Mouse (Mus musculus): ENCODE data around the gene Ankfn1.

Ankfn1 gene

DNA sequence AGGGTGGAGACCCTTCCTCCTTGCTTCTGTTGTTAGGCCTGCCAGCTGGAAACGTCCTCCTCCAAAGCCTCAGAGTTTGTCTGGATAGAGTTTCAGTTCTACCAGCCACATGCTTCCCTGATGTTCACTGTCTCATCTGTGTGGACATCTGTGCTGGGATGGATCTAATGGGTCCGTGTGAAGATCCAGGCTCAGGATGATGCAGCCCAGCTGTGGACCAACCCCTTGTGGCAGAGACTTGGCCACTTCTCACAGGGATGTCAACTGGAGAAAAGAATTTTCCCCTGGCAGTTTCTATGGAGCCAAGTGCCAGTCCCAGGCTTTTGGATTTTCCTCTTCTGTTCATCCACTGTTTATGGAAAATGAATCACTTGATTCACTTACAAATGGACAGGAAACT lies 100.5 kb downstream of the Ankfn1 start:
- DNase-seq (ENCODE audit: low spot score), result no peak

DNA sequence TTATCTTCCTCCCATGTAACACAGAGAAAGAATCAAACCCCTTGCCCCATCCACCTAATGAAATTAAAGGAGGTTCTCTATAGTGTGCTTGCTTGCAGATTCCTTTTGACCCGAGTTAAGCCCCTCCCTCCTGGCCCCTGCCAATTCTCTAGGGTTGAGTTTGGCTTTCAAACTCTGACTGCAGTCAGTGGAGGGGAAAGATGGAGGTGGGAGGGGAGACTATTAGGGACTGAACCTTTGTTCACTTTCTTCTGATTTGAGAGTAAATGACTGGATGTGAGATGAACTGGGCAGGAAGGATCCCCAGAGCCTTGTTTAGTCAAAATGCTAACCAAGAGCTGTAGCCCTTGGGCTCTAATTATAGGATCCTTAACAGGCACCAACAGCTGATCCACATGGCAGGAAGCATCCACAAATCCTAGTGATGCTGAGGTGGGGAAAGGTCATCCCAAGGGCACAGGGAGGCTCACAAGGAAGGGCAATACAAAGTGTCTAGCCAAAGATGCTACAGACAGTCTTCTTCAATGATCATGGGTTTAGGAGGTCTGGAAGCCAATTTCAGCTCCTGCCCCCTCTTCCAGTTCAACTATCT lies 103.4 kb downstream of the Ankfn1 start:
- DNase-seq (ENCODE audit: low spot score), result no peak

DNA sequence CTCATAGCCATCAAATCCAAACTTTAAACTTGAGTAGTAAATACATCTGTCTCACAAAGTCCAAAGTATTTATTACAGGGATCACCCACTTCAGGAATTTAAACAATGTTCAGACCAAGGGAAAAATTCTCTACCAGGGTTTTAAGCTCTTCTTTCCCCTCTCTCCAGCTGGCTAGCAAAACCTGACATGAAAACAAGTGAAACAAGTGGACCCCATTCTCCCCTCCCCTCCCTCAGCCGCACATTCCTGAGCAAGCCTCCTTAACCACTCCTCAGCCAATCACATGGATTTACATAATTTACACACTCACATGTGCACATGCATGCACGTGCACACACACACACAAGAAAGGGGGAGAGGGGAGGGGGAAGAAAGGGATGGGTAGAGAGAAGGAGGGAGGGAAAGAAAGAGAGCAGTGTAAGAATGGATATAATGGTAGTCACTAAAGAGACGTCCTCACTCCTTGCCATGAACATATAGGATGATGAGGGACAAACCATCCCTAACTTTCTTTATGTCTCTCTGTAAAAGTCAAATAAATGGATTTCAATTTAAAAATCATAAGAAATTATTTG lies 104.9 kb downstream of the Ankfn1 start:
- no peak for DNase-seq (ENCODE audit: low spot score)

DNA sequence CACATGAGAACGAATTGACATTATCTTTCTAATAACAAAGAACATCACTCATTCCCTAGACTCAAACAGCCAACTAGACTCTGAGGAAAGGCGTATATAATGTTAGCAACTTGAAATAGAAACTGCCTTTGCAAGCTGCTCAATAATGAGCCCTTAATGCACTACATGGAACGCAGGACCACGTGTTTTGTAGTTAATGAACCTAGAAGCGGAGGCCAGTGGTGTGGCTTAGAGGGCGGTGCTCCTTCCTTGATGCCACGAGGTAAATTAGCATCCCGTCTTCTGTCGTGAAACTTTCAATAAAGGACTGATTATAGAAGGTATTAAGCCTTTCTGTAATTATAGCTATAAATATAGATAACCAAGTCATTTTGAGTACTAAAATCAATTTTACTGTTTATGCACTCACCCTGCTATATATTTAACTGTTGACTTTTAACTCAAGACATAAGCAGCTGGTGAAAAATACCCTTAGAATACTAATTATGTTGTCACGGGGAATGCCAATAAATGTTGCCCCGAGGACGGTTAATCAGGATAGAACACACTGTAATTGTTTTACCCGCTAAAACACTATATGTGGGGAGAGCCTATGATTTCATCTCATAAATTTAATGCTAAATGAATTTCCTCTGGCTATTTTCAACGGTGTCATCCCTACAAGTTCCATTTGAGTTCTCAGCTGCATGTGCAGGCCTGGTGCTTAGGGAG lies 112.1 kb downstream of the Ankfn1 start:
- no peak for DNase-seq (ENCODE audit: low spot score)

DNA sequence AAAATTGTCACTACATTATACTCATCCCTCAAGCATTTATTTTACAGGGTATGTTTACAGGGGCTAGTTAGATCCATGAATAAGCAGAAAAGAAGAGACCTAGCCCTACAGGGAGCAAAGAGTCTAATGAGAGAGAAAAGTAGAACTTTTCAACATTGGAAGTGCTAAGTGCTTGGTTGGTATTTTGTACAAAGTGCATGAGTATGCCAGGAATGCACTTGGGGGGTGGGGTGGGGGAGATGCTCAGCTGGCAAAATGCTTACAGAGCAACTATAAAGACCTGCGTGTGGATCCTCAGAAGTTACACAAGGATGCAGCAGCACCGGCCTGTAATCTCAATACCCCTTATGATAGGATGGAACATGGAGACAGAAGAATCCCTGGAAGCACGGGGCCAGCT lies 118.4 kb downstream of the Ankfn1 start:
- no peak for DNase-seq (ENCODE audit: low spot score)

DNA sequence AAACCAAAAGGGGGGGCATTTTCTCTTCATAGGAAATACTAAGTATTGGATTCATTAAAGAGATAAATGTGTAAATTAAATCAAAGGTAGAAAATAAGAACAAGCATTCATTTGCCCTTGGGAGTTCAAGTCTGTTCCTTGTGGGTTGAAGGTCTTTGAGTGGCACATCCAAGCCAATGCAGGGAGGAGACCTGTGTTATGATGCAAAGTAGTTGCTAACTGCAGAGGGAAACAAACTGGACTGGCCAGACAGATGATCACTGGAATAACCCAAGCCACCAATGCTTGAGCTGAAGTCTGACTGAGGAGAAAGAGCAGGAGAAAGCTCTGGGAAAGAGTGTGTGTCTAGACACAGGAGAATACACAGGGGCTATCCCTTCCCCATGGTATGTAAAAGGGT lies 120.9 kb downstream of the Ankfn1 start:
- no peak for DNase-seq (ENCODE audit: low spot score)

DNA sequence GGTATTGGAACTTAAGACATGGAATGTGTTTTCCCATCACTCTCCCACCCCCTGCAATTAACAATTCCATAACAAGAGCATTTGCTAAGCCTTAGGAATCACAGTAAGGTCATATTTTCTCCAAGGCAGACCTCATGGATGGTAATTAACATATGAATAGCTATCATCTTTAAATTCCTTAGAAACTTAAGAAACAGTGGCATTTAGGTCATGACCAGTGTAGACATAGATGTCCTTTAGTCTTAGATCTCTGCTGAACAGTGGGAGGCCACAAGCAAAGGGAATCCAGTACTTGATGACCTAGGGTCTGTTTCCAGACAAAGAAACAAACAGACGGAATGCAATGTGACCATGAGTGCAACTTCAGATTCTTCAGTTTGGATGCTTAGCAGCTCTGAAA lies 141.7 kb downstream of the Ankfn1 start:
- DNase-seq (ENCODE audit: low spot score), result no peak

DNA sequence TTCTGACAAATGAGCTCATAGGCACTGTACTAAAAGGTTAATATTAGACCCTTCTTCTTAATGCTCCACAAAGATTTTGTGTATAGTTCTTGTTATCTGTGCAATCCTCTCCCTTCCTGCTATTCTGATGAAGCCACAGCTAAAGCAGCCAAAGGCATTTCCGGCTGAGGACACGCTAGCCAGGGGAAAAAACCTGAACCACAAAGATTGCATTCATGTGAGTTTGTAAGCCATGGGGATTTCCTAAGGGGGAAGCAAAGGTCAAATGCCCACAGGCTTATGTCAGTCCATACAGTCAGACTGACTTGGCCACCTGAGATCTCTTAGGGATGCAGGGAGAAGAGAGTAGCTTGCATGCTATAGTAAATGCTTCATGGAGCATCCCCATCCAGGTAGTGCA lies 146.1 kb downstream of the Ankfn1 start:
- no peak for DNase-seq (ENCODE audit: low spot score)

DNA sequence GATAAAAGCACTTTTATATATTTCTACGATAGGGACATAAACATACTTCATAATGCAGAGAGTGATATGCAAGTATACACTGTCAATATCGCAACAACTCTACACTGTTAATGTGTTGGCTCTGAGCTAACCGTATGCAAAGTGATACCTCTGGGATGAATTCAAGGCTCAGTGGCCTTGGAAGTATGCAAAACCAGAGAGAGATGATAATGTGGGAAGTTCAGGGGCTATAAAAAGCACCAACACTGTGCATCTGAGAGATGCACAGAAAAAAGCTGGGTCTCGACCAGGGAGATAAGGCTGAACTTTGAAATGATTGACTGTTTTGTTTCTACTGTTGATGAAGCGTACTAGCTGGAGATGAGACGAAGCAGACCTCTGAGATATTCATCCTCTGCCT lies 148.9 kb downstream of the Ankfn1 start:
- no peak for DNase-seq (ENCODE audit: low spot score)

DNA sequence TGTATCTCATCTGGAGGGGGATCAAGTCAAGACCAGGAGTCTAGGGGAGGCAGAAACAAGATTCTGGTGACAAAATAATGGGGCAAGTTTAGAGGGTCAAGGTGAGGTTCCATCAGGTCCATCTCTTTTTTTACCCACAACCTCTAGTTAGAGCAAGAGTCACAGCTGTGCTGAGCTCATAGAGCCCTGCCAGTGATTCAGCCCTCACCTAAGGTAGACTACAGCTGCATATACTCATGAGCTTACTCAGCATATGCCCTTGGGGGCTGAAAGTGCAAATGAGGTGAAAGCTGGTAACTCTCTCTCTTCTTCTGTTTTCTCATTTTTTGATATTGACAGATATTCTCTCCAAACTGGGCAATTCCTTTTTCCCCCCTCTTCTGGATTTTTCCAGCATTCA lies 150.2 kb downstream of the Ankfn1 start:
- DNase-seq (ENCODE audit: low spot score), result no peak

DNA sequence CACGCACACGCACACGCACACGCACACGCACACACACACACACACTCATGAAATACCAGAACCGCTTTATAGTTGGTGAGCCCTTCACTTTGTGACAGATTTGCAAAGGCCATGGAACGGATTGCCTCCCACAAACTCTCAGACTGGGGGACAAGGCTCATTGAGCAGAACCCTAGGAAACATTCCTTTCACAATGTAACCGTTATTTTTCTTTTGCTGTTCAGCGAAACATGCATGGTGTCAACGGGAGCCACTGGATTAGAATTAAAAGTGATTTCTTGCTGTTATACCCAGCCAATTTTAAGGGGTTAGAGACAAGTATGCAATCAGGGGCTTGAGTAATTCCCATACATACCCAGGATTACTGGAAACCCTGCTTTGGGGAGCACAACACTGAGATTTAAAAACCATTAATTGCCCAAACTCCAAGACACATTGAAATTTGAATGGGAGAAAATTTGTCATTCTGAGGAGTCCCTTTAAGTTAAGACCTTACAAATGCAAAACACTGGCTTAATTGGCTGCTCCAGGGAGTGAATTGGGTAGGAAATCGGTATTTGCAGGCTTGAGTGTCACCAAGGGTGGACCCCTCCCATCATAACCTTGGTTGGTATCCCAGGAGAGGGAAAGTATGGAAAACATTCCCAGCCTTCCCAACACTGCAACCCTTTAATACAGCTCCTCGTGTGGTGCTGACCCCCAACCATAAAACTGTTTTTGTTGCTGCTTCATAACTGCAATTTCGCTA lies 153.6 kb downstream of the Ankfn1 start:
- DNase-seq (ENCODE audit: low spot score), result no peak

DNA sequence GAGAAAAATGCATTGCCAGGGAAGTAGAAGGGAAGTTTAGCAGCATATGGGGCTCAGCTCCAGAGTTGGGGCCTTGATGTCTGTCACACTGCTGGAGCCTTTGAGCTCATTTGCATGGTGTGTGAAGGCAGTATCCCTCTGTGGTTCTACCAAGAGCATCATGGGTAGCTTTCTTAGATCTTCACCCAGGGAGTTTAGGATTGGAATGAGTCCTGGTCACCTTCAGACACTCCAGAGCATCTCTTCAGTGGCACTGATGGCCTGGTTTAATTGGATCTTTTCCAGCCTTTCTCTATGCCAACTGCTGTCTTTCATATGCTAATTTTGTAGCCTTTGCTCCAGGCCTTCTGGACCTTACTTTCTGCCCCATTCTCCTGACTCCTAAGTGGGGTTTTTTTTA lies 157.5 kb downstream of the Ankfn1 start:
- DNase-seq (ENCODE audit: low spot score), result no peak

DNA sequence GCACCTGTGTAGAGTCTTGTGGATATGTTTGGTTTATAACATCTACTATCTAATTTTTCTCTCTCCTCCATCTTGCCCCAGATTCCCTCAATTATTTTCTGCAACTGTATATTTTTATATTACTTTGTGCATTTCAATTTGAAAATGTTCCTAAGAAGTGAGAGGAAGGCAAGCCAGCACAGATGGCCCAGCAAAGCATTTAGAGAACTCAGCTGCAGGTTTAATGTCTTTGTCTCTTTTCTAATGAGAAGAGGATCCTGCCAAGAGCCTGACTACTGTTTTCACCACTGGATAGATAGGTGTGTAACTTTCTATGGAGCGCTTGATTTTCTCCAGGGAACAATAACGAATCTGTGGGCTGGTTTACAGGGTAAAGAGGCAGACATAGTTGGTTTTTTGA lies 161.6 kb downstream of the Ankfn1 start:
- DNase-seq (ENCODE audit: low spot score), result no peak

DNA sequence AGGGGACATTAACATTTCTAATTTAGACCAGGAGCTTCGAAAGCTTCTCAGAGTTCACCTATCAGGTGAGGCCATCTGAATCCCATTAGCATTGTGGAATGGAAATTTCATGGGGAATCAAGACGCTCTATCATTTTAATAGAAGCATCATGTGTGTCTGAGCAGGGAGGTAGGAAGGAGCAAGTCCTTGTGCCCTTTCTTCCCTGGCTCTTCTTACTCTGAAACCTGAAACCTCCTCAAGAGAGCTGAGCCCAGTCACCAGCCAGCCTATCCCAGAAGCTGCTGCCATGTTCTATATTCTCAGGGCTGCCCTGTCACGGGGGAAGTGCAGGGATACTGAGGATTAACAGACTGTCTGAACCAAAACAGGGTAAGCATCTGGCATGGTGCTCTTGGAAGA lies 165.9 kb downstream of the Ankfn1 start:
- no peak for DNase-seq (ENCODE audit: low spot score)

DNA sequence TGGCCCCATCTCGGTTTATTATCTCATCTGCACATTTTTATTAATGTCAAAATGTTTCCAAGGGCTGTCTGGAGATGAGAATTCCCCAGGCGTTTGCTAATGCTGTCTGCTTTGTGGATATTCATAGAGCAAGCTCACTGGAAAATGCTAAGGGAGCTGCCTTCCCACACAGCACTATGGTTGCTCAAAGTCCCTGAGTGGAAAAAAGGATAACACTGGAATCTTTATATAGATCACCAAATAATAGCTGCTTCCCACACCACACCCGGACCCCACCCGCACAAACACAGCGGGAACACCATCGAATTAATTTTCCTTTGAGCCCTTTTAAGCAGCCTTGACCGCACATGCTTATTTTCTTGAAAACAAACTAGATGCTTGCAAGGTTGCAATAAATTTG lies 169.4 kb downstream of the Ankfn1 start:
- DNase-seq (ENCODE audit: low spot score), result no peak

DNA sequence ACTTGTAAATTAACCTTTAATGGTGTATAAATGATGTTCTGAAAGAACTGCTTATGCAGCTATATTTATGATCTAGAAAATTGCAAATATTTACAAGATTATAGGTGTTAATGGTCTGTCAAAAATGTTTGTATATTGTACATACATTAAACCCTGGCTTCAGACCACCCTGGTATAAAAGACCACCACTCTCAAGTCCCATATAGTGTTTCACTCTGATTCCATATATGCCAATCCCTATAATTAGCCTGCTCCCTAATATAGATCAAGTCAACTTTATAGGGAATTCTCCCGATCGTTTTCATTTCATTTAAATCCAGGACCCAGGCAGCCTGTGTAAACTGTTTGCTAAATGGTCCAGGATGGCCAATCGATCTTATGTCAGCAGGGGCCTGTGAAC lies 170.2 kb downstream of the Ankfn1 start:
- no peak for DNase-seq (ENCODE audit: low spot score)

DNA sequence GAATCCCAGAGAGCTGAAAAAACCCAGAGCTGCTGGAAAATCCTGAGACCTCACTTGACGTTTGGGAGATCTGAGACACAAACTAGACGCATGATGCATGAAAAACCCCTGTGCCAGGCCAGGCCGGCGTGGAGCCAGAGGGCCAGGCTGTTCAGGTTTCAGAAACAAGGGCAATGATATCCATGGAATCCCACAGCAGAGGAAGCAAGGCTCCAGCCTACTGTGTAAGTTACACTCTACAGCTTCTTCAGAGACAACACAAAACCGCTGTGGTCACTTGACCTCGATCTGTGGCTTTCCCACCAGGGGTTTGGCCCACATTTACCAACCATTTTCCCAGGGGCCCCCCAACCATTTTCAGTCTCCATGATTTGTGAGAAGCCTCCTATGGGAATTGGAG lies 171.1 kb downstream of the Ankfn1 start:
- DNase-seq (ENCODE audit: low spot score), result no peak

DNA sequence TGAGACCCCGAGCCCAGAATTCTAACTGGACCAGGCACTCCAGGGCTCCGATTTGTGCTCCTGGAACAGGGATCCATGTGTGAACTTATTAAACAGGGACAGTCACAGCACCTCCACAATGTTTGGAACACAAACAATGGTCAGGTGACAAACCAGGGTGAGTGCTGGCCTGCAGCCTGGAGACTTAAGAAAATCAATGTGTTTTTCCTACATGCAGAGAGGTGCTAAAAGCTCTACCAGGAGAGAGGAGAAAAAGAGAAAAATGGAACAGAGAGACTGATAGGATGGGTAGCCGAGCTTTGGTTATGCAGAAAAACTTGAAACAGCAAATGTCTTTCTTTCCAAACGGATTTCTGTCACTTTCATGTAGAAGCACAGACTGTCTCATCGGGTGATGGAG lies 174.5 kb downstream of the Ankfn1 start:
- no peak for DNase-seq (ENCODE audit: low spot score)

DNA sequence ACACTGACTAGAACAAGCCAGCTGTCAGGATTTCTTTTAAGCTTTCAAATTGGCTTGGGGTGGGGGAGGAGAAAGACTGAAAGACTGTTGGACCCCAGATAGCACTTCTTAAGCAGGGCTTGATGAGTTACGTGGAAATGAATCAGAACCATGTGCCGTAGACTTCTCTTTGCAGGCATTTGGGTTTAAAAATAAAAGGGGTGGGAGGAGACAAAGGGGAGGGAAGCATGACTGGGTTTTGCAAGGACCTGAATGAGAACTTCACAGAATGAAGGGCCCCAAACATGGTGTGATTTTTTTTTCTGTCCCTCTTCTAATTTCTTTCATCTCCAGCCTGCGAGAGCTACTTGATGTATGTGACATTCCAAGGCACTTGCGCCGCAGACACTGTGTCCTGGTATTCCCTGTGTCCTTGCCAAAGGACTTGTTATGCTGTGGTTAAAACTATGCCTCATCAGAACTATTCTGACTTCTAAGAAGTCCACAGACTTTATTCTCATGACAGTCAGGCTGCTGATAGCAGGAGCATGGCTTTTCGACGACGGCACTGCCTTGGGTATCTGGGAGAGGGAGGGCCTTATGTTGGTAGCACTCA lies 176.4 kb downstream of the Ankfn1 start:
- no peak for DNase-seq (ENCODE audit: low spot score)

DNA sequence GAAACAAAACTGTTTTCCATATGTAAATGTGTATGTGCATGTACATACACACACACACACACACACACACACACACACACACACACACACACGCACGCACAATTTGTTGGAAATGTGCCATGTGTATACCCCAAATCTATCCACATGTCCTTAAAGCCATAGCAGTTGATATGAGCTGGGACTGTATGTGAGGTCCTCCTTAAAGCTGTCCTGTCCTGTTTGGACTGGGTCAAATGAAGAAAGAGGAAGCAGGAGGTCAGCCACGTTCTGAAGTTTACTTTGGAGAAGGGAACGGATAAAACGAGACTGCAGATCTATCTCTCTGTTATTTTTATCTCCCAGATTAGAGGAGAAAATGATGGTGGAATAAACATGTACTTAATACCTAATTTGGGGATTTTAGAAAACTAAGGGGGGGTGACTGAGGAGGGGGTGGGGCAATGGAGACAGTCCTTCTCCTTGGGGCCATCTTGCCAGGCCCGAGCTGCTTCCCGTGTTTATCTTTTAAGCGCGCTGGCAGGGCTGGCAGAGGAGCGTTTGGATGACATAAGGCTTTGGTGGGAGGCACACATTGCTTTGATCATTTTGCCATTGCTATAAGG lies 187.1 kb downstream of the Ankfn1 start:
- no peak for DNase-seq (ENCODE audit: low spot score)

DNA sequence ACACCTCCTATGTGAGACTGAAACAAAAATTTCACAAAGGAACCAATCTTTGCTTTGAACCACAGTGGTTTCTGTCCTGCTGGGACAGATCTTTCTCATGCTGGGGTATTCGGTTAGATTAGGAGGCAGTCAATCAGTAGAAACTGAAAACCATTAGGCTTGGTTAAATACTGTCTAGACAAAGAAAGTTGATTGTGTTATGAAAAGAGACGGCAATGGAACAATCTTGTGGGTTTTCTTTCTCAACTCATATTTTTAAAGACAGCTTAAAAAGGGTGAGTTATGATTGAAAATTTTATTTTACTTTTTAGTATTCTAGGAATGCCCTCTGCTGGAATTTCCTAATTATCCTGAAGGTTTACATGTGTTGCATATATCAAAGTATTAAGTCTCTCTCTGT lies 191.1 kb downstream of the Ankfn1 start:
- DNase-seq (ENCODE audit: low spot score), result no peak

DNA sequence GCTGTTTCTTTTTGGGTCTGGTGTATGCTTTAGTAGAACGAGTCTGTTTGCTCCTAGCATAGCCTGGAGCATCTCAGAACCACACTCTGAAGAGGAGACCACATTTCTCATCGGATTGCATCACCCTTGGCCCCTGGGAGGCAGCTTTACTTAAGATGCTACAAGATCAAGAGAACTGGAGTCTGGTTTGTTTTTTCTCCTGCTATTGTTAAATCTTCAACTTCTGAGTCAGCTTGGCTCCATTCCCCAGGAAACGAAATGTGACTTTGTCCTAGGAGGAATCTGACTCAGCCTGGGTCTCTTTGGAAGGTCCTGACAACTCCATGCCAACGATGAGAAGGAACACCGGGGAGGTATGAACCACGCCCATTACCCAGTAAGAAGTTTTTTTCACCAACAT lies 197.6 kb downstream of the Ankfn1 start:
- DNase-seq (ENCODE audit: low spot score), result no peak
